Mouse (Mus musculus) MEL (cell line): ENCODE data around the gene Tnfaip2.

Source experiments
- CHD1 ChIP-seq: IDR thresholded peaks from 2 replicates; pipeline ENCODE4 v1.6.1; 2012; ENCODE audit warnings: low read depth, mild to moderate bottlenecking, inconsistent platforms, low read length, improper control_type of control experiment
- CTCF ChIP-seq, 3 experiments: IDR thresholded peaks in 2 of 3; conservative IDR thresholded peaks in 1 of 3; 2 replicates each; pipeline ENCODE4 v1.5.1; 2011 to 2012; ENCODE audit warnings: low read length in 3 of 3, low read depth in 2 of 3, mild to moderate bottlenecking in 2 of 3, improper control_type of control experiment in 1 of 3, inconsistent platforms in 1 of 3, mixed read lengths in 1 of 3, moderate library complexity in 1 of 3; ENCODE audit not compliant: control insufficient read depth in 1 of 3, insufficient read depth in 1 of 3, poor library complexity in 1 of 3, severe bottlenecking in 1 of 3
- GATA1 ChIP-seq: IDR thresholded peaks from 2 replicates; pipeline ENCODE4 v1.6.1; 2011; ENCODE audit warnings: low read depth, low read length, improper control_type of control experiment
- MAFK ChIP-seq: IDR thresholded peaks from 2 replicates; pipeline ENCODE4 v1.6.1; 2011; ENCODE audit warnings: low read depth, mild to moderate bottlenecking, low read length, improper control_type of control experiment, borderline replicate concordance
- MAX ChIP-seq: IDR thresholded peaks from 2 replicates; pipeline ENCODE4 v1.6.1; 2011; ENCODE audit warnings: low read length, improper control_type of control experiment
- MEF2A ChIP-seq: IDR thresholded peaks from 2 replicates; pipeline ENCODE4 v1.6.1; 2014; ENCODE audit warnings: low read depth, mild to moderate bottlenecking, inconsistent platforms, low read length, improper control_type of control experiment; ENCODE audit not compliant: poor library complexity, insufficient replicate concordance, severe bottlenecking; ENCODE audit errors: extremely low read depth
- POLR2A ChIP-seq, 2 experiments: IDR thresholded peaks; 2 replicates each; pipeline ENCODE4 v1.6.1; 2011 to 2012; ENCODE audit warnings: low read length in 2 of 2, mild to moderate bottlenecking in 2 of 2, control low read depth in 1 of 2, improper control_type of control experiment in 1 of 2, low read depth in 1 of 2, moderate library complexity in 1 of 2; ENCODE audit not compliant: control insufficient read depth in 1 of 2, insufficient read depth in 1 of 2, poor library complexity in 1 of 2
- RCOR1 ChIP-seq: IDR thresholded peaks from 2 replicates; pipeline ENCODE4 v1.6.1; 2012; ENCODE audit warnings: low read depth, mild to moderate bottlenecking, inconsistent platforms, low read length, improper control_type of control experiment
- TAL1 ChIP-seq: IDR thresholded peaks from 2 replicates; pipeline ENCODE4 v1.6.1; 2012; ENCODE audit warnings: mild to moderate bottlenecking, inconsistent platforms, low read length, moderate library complexity, mixed read lengths
- TCF12 ChIP-seq: IDR thresholded peaks from 2 replicates; pipeline ENCODE4 v1.6.1; 2014; ENCODE audit warnings: low read depth, mild to moderate bottlenecking, inconsistent platforms, low read length, improper control_type of control experiment, moderate library complexity
- USF2 ChIP-seq, 2 experiments: IDR thresholded peaks; 2 replicates each; pipeline ENCODE4 v1.6.1; 2011 to 2012; ENCODE audit warnings: improper control_type of control experiment in 2 of 2, low read length in 2 of 2, borderline replicate concordance in 1 of 2, inconsistent platforms in 1 of 2, low read depth in 1 of 2, mild to moderate bottlenecking in 1 of 2; ENCODE audit not compliant: insufficient read depth in 1 of 2

GRCm38 (mm10) chr12:111396997-111397396 is 45.3 kb upstream of the Tnfaip2 start:
- TF ChIP-seq MAFK (no peak), RCOR1 (no peak), POLR2A (IDR thresholded peaks at IDR 0.05; ENCODE audit: control insufficient read depth in 1 of 2, insufficient read depth in 1 of 2, low read depth in 1 of 2, low read length in 2 of 2, poor library complexity in 1 of 2) (no peak), MAX (no peak), CTCF (IDR thresholded peaks at IDR 0.05 in 2 of 3, conservative IDR thresholded peaks at IDR 0.05 in 1 of 3; ENCODE audit: control insufficient read depth in 1 of 3, insufficient read depth in 1 of 3, low read depth in 2 of 3, low read length in 3 of 3, poor library complexity in 1 of 3, severe bottlenecking in 1 of 3) (no peak), GATA1 (no peak), TCF12 (no peak), MEF2A (no peak), CHD1 (no peak), USF2 (IDR thresholded peaks at IDR 0.05; ENCODE audit: borderline replicate concordance in 1 of 2, insufficient read depth in 1 of 2, low read depth in 1 of 2, low read length in 2 of 2) (no peak), TAL1 (no peak)
